Mouse (Mus musculus): ENCODE measurements around the gene Exoc3l.

DNA sequence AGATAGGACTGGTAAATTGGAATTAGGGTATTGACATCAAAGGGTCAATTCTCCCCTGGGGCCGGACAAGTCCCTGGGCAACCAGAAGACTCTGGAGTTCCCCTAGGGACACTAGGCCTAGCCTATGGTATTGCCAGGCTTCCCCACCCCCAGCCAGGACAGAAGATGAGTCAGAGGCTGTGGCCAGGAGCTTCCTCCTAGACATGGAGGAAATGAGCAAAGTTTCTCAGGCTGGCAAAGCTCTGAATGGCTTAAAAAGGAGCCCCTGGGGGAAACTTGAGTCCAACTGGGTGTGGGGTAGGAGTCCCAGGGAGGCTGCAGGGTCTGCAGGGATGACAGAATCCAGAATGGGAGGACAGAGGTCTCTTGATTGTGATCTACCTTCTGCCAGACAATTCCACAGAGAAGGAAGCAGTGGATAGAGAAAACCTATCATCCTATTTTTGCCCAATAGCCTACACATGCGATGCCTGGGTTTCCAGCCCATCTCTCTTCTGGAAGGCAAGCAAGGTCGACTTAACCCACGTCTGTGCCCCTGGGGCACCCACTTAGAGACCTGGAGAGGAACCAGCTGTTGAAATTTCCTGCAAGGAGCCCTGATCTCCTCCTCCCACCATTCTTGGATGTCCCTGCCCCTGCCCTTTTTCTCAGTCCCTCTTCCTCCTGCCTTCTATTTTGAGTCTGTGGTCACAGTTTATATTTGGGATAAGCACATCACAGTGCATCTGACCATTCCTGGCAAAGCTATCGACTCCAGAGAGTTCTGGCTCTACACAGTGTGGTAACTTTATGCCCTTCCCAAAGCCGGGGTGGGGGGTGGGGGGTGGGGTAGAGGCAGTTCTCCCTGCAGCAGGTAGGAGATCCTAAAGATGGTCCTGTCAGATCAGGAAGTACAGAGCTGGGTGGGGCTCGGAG, 49.4 kb upstream of the Exoc3l start:
- no peak for TF ChIP-seq EP300 (IDR thresholded peaks at IDR 0.05; ENCODE audit: insufficient read depth, low read depth, low read length)
- no peak for TF ChIP-seq CTCF (IDR thresholded peaks at IDR 0.05)
- TF ChIP-seq POLR2A (IDR thresholded peaks at IDR 0.05; ENCODE audit: insufficient read depth, low read depth, low read length) = no peak
